Mouse (Mus musculus) midbrain, embryonic 14.5 days (tissue): ENCODE measurements around the gene Bud13. TPM values are rescaled to one million over a fixed set of nuclear protein-coding genes. Genes with fewer than 3 reads are reported as not detected.
A peak's percentile ranks its signal among the peaks of the same experiment; 100 is the strongest.

Experiments
- ATAC-seq: fragments of 200-750 bp; cut with Nextera tagmentation; 2 replicates; pipeline ENCODE4 v1.8.0; 2017; ENCODE audit warnings: moderate number of reproducible peaks, moderate library complexity; ENCODE audit not compliant: low FRiP score, low TSS enrichment
- DNase-seq: peaks from one replicate; pipeline ENCODE4 v3.0.0-alpha.2; 2015
- H3K27ac ChIP-seq: fragments of 300-500 bp; sonication (generic); replicated peaks from 2 replicates; pipeline ENCODE4 v1.5.1; 2014; ENCODE audit warnings: mild to moderate bottlenecking, low read depth, low read length, moderate library complexity
- H3K27me3 ChIP-seq: fragments of 300-500 bp; sonication (generic); 2 replicates; pipeline ENCODE4 v1.6.1; 2014; ENCODE audit warnings: low read length, control low read depth, mixed read lengths; ENCODE audit not compliant: control insufficient read depth, insufficient read depth
- H3K36me3 ChIP-seq: fragments of 300-500 bp; sonication (generic); 2 replicates; pipeline ENCODE4 v1.6.1; 2014; ENCODE audit warnings: low read length, control low read depth; ENCODE audit not compliant: control insufficient read depth, insufficient read depth
- H3K4me1 ChIP-seq: fragments of 300-500 bp; sonication (generic); 2 replicates; pipeline ENCODE4 v1.6.1; 2014; ENCODE audit warnings: mild to moderate bottlenecking, antibody characterized with exemption, low read length, control low read depth; ENCODE audit not compliant: control insufficient read depth, insufficient read depth
- H3K4me2 ChIP-seq: fragments of 300-500 bp; sonication (generic); 2 replicates; pipeline ENCODE4 v1.6.1; 2014; ENCODE audit warnings: mild to moderate bottlenecking, low read length, moderate library complexity
- H3K4me3 ChIP-seq: fragments of 300-500 bp; sonication (generic); replicated peaks from 2 replicates; pipeline ENCODE4 v1.5.1; 2014; ENCODE audit warnings: low read depth, low read length
- H3K9ac ChIP-seq: fragments of 300-500 bp; sonication (generic); replicated peaks from 2 replicates; pipeline ENCODE4 v1.6.1; 2014; ENCODE audit warnings: mild to moderate bottlenecking, low read length, moderate library complexity
- H3K9me3 ChIP-seq: fragments of 300-500 bp; sonication (generic); 2 replicates; pipeline ENCODE4 v1.6.1; 2016; ENCODE audit warnings: low read length, control low read depth, mixed read lengths; ENCODE audit not compliant: control insufficient read depth
- WGBS: fragments of 180-500 bp; shearing (Covaris S2); extraction: QIAGEN DNeasy Blood & Tissue Kit; methylation state at CpG from one replicate; pipeline ENCODE4 v1.1.7; 2014; 5-methylcytosine and 5-hydroxymethylcytosine counted together
- polyA plus RNA-seq: library from polyadenylated mRNA; unstranded; fragments of >200 nt; fragmentation: Nextera tagmentation; extraction: Ambion mirVana; gene quantifications from 2 replicates; pipeline ENCODE4 v1.2.1, GENCODE M21; 2014

Bud13 gene
- polyA plus RNA-seq, 1 experiment from 2014 or later, result 16.9 TPM

GRCm38 (mm10) chr9:46270782-46271181 lies 12.0 kb upstream of the Bud13 start:
- Histone ChIP-seq H3K36me3 (peaks cover 13% of the 10 kb centered on the region), H3K4me1 (peaks cover 5% of the 10 kb centered on the region), H3K9me3 (no peaks in the 10 kb centered on the region), H3K9ac (no peak overlapping the region), H3K4me2 (no peak overlapping the region), H3K27ac (no peak overlapping the region), H3K27me3 (peaks cover 6% of the 10 kb centered on the region; the same call in 1 of the 2 replicates), H3K4me3 (no peak overlapping the region)
- ATAC-seq, result no peak
- WGBS, result 96% methylated on average over 4 of the region's 4 CpGs
- DNase-seq, result no peak

GRCm38 (mm10) chr9:46272070-46272469 lies 10.7 kb upstream of the Bud13 start:
- Histone ChIP-seq H3K36me3 (peaks cover 26% of the 10 kb centered on the region), H3K4me3 (no peak overlapping the region), H3K9ac (no peak overlapping the region), H3K27me3 (peaks cover 6% of the 10 kb centered on the region; the same call in 1 of the 2 replicates), H3K9me3 (no peaks in the 10 kb centered on the region), H3K4me2 (no peak overlapping the region), H3K4me1 (peaks cover 5% of the 10 kb centered on the region), H3K27ac (no peak overlapping the region)
- ATAC-seq (no peak), DNase-seq (no peak)
- WGBS, result 88% methylated on average over 9 of the region's 9 CpGs

- Histone ChIP-seq H3K27me3 (peaks cover 6% of the 10 kb centered on the region; the same call in 1 of the 2 replicates), H3K4me3 (peak within 1 kb of the TSS; percentile 70), H3K27ac (peak within 1 kb of the TSS; percentile 64; the same call in 1 of the 2 replicates), H3K4me1 (peaks cover 5% of the 10 kb centered on the region), H3K4me2 (peak within 1 kb of the TSS; percentile 93), H3K9ac (peak within 1 kb of the TSS; percentile 60), H3K9me3 (no peaks in the 10 kb centered on the region), H3K36me3 (peaks cover 34% of the 10 kb centered on the region)
- ATAC-seq (peak; percentile 95), DNase-seq (peak; percentile 94)
- whole genome bisulfite sequencing, result 6% methylated on average over 45 of the region's 45 CpGs
These were observed 9.9 kb upstream of the Bud13 start, which contains the start of gene Zpr1 for GRCm38 (mm10) chr9:46272677-46273454. Gene Zpr1 (plus strand): TSS chr9:46273064.

- no peak overlapping the region for H3K9ac ChIP-seq
- no peak for DNase-seq
- peaks cover 47% of the 10 kb centered on the region for H3K36me3 ChIP-seq
- no peak overlapping the region for H3K4me3 ChIP-seq
- H3K4me1 ChIP-seq, result peaks cover 5% of the 10 kb centered on the region
- no peak for ATAC-seq
- H3K27ac ChIP-seq, result no peak overlapping the region
- no peaks in the 10 kb centered on the region for H3K9me3 ChIP-seq
- 91% methylated on average over 9 of the region's 9 CpGs for WGBS
- peaks cover 6% of the 10 kb centered on the region; the same call in 1 of the 2 replicates for H3K27me3 ChIP-seq
- no peak overlapping the region for H3K4me2 ChIP-seq
These were observed 8.3 kb upstream of the Bud13 start for GRCm38 (mm10) chr9:46274494-46274893.

GRCm38 (mm10) chr9:46298381-46298780 lies 15.6 kb downstream of the Bud13 start:
- H3K9ac ChIP-seq, result no peak overlapping the region
- no peak overlapping the region for H3K27ac ChIP-seq
- DNase-seq (no peak), ATAC-seq (no peak)
- H3K9me3 ChIP-seq, result no peaks in the 10 kb centered on the region
- no peak overlapping the region for H3K4me2 ChIP-seq
- 92% methylated on average over 4 of the region's 4 CpGs for WGBS
- peaks cover 59% of the 10 kb centered on the region for H3K36me3 ChIP-seq
- H3K4me3 ChIP-seq, result no peak overlapping the region
- H3K27me3 ChIP-seq, result no peaks in the 10 kb centered on the region
- H3K4me1 ChIP-seq, result no peaks in the 10 kb centered on the region

- ATAC-seq, result no peak
- Histone ChIP-seq H3K27me3 (no peaks in the 10 kb centered on the region), H3K4me1 (no peaks in the 10 kb centered on the region), H3K4me2 (no peak overlapping the region), H3K4me3 (no peak overlapping the region), H3K27ac (no peak overlapping the region), H3K36me3 (peaks cover 30% of the 10 kb centered on the region), H3K9me3 (no peaks in the 10 kb centered on the region), H3K9ac (no peak overlapping the region)
- 6% methylated on average over 2 of the region's 2 CpGs for WGBS
- peak; percentile 85 for DNase-seq
These were observed 19.3 kb downstream of the Bud13 start for GRCm38 (mm10) chr9:46302142-46302541.

GRCm38 (mm10) chr9:46309121-46309520 lies 26.3 kb downstream of the Bud13 start:
- ATAC-seq (no peak), DNase-seq (peak; percentile 60)
- H3K9ac ChIP-seq, result no peak overlapping the region
- H3K9me3 ChIP-seq, result no peaks in the 10 kb centered on the region
- 5% methylated on average over 7 of the region's 7 CpGs for WGBS
- no peak overlapping the region for H3K4me3 ChIP-seq
- H3K36me3 ChIP-seq, result no peaks in the 10 kb centered on the region
- H3K4me2 ChIP-seq, result no peak overlapping the region
- H3K27me3 ChIP-seq, result no peaks in the 10 kb centered on the region
- peaks cover 8% of the 10 kb centered on the region; the same call in 1 of the 2 replicates for H3K4me1 ChIP-seq
- H3K27ac ChIP-seq, result no peak overlapping the region

- 8% methylated on average over 4 of the region's 4 CpGs for WGBS
- ATAC-seq, result peak; percentile 27; the same call in 1 of the 2 replicates
- Histone ChIP-seq H3K36me3 (no peaks in the 10 kb centered on the region), H3K4me3 (no peak overlapping the region), H3K9me3 (peaks cover 3% of the 10 kb centered on the region), H3K9ac (no peak overlapping the region), H3K27ac (no peak overlapping the region), H3K27me3 (no peaks in the 10 kb centered on the region), H3K4me2 (no peak overlapping the region), H3K4me1 (peaks cover 19% of the 10 kb centered on the region)
- peak; percentile 85 for DNase-seq
These were observed 31.7 kb downstream of the Bud13 start for GRCm38 (mm10) chr9:46314507-46314906.

- Histone ChIP-seq H3K9ac (no peak overlapping the region), H3K4me1 (peaks cover 19% of the 10 kb centered on the region), H3K4me3 (no peak overlapping the region), H3K4me2 (no peak overlapping the region), H3K9me3 (peaks cover 4% of the 10 kb centered on the region), H3K27me3 (no peaks in the 10 kb centered on the region), H3K27ac (no peak overlapping the region), H3K36me3 (no peaks in the 10 kb centered on the region)
- 58% methylated on average over 2 of the region's 2 CpGs for WGBS
- ATAC-seq (no peak), DNase-seq (peak; percentile 45)
These were observed 32.1 kb downstream of the Bud13 start for GRCm38 (mm10) chr9:46314921-46315320.
